Mouse (Mus musculus): ENCODE measurements around the gene Abcg8. TPM values are rescaled to one million over a fixed set of nuclear protein-coding genes. Genes with fewer than 3 reads are reported as not detected.

Abcg8 gene
- polyA plus RNA-seq, 1 experiment from 2014 or later: not detected

- Histone ChIP-seq H3K27ac (no peak overlapping the region), H3K27me3 (no peaks in the 10 kb centered on the region), H3K9me3 (no peaks in the 10 kb centered on the region), H3K4me1 (0 out of 2 replicates have a peak, but pooled peaks cover 4% of the 10 kb centered on the region), H3K4me3 (no peak overlapping the region), H3K4me2 (no peak overlapping the region), H3K36me3 (peaks cover 13% of the 10 kb centered on the region), H3K9ac (no peak overlapping the region)
- WGBS: 67% methylated on average over 9 of the region's 9 CpGs
- ATAC-seq (ENCODE audit: borderline replicate concordance, extremely low read depth, low FRiP score, low TSS enrichment): no peak
Measured at GRCm38 (mm10) chr17:84745001-84745400, 68.9 kb downstream of the Abcg8 start.

DNA sequence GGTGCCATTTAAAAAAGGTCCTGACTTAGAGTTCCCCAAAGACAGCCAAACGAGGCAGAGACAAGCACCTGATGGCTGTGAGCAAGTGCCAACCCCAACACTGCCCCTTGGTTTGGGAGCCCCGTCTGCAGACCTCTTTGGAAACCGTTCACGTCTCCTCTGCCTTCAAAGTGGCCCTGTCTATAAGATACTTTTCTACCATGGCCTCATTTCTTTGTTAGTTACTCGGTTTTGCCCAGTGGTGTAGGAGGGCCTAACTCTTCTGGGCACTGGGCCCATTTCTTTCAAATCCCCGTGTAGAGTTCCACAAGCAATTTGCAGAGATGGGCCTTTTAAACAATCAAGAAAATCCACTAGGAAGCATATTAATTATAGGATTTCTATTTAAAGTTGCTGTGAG is 71.1 kb downstream of the Abcg8 start:
- H3K4me1 ChIP-seq: 0 out of 2 replicates have a peak, but pooled peaks cover 4% of the 10 kb centered on the region
- 63% methylated on average over 6 of the region's 6 CpGs for WGBS
- no peaks in the 10 kb centered on the region for H3K9me3 ChIP-seq
- H3K4me2 ChIP-seq: no peak overlapping the region
- no peak for ATAC-seq (ENCODE audit: borderline replicate concordance, extremely low read depth, low FRiP score, low TSS enrichment)
- H3K27me3 ChIP-seq: no peaks in the 10 kb centered on the region
- no peak overlapping the region for H3K4me3 ChIP-seq
- H3K9ac ChIP-seq: no peak overlapping the region
- peaks cover 25% of the 10 kb centered on the region for H3K36me3 ChIP-seq
- H3K27ac ChIP-seq: no peak overlapping the region

DNA sequence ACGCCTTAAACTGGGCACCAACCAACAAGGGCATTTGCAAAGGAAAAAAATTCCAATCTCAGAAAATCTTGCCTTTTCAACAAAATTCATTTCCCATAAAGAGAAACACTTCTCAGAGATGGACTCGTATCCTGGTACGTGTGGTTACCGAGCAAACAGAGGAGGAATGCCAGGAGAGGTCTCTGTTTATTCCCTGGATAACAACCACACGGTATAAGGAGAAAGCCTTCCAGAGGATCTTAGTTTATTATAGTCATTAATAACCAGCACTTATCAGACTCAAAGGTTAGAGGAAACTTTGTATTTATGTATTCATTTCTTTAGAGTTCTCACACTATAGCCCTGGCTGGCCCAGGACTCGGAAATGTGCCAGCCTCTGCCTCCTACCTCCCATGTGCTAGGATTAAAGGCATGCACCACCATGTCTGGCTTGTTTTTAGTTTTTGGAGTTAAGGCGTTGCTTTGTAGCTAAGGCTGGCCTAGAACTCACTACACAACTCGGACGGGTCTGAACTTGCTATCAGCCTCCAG is 72.1 kb downstream of the Abcg8 start:
- H3K9ac ChIP-seq: no peak overlapping the region
- peaks cover 30% of the 10 kb centered on the region for H3K36me3 ChIP-seq
- WGBS: 75% methylated on average over 9 of the region's 9 CpGs
- H3K27me3 ChIP-seq: no peaks in the 10 kb centered on the region
- H3K27ac ChIP-seq: no peak overlapping the region
- no peaks in the 10 kb centered on the region for H3K9me3 ChIP-seq
- ATAC-seq (ENCODE audit: borderline replicate concordance, extremely low read depth, low FRiP score, low TSS enrichment): no peak
- H3K4me1 ChIP-seq: 0 out of 2 replicates have a peak, but pooled peaks cover 2% of the 10 kb centered on the region
- H3K4me2 ChIP-seq: no peak overlapping the region
- H3K4me3 ChIP-seq: no peak overlapping the region

DNA sequence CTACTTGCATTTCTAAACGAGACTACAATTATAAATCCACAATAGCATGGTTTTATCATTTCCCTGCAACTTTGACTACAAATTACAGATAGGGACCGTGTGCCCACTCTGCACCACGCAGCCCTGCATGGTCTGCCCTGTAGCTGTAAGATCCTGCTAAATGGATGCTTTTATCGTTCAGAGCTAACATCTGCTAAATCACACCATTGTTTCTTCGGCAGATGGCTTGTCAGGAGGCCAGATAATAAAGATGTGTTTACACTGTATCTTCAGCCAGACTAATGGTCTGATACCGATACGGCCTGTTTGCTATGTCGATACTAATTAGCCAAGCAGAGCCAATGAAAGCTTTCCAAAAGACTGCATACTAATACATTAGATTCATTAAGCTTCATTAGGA is 73.2 kb downstream of the Abcg8 start:
- Histone ChIP-seq H3K4me1 (no peaks in the 10 kb centered on the region), H3K9me3 (no peaks in the 10 kb centered on the region), H3K27me3 (no peaks in the 10 kb centered on the region), H3K4me2 (no peak overlapping the region), H3K36me3 (peaks cover 33% of the 10 kb centered on the region), H3K9ac (no peak overlapping the region), H3K27ac (no peak overlapping the region), H3K4me3 (no peak overlapping the region)
- ATAC-seq (ENCODE audit: borderline replicate concordance, extremely low read depth, low FRiP score, low TSS enrichment): no peak
- WGBS: 51% methylated on average over 8 of the region's 8 CpGs

Other genes starting within 250 kb of the Abcg8 start
- 8.3 and 10.0 TPM in 2 replicates for gene Thada, start 210.1 kb upstream of the Abcg8 start, polyA plus RNA-seq (2015; fragmentation: Nextera tagmentation; extraction: Ambion mirVana)
- 7.4 and 8.8 TPM in 2 replicates for gene Plekhh2, start 164.4 kb upstream of the Abcg8 start, polyA plus RNA-seq (2015; fragmentation: Nextera tagmentation; extraction: Ambion mirVana)
- gene Dync2li1, start 49.8 kb upstream of the Abcg8 start, polyA plus RNA-seq (2015; fragmentation: Nextera tagmentation; extraction: Ambion mirVana): 38.9 and 39.4 TPM in 2 replicates
- gene Abcg5, start 6.7 kb downstream of the Abcg8 start, polyA plus RNA-seq (2015; fragmentation: Nextera tagmentation; extraction: Ambion mirVana): 0.46 and 0.68 TPM in 2 replicates
- gene Lrpprc, start 114.5 kb downstream of the Abcg8 start, polyA plus RNA-seq (2015; fragmentation: Nextera tagmentation; extraction: Ambion mirVana): 34.9 and 38.2 TPM in 2 replicates

Data from lung, embryonic 15.5 days (tissue).